Mouse (Mus musculus) embryonic fibroblast, embryonic 13.5 days (primary cell): ENCODE measurements at regions not wholly inside any gene's neighbourhood (a gene's known extent, or its start where the extent isn't known, plus 50 kb on each side); places are given as distances from the start of the nearest gene placed in this dataset.

ENCODE experiments used
- H3K27ac ChIP-seq: 2 replicates; pipeline ENCODE4 v1.5.1; 2012; ENCODE audit warnings: low read length, control low read depth, inconsistent platforms; ENCODE audit not compliant: insufficient read depth
- H3K4me1 ChIP-seq: 2 replicates; pipeline ENCODE4 v1.6.1; 2011; ENCODE audit warnings: low read length; ENCODE audit not compliant: control insufficient read depth, insufficient read depth
- H3K4me3 ChIP-seq: 2 replicates; pipeline ENCODE4 v1.5.1; 2011; ENCODE audit warnings: mild to moderate bottlenecking, control low read depth, low read length; ENCODE audit not compliant: insufficient read depth
- CTCF ChIP-seq: IDR thresholded peaks from 2 replicates; pipeline ENCODE4 v1.5.1; 2011; ENCODE audit warnings: mild to moderate bottlenecking, control low read depth, low read length, moderate library complexity, borderline replicate concordance; ENCODE audit not compliant: insufficient read depth
- POLR2A ChIP-seq: IDR thresholded peaks from 2 replicates; pipeline ENCODE4 v1.6.1; 2011; ENCODE audit warnings: low read depth, mild to moderate bottlenecking, control low read depth, low read length, moderate library complexity

- no peak for TF ChIP-seq POLR2A
- TF ChIP-seq CTCF = no peak
- H3K27ac ChIP-seq = 0 out of 2 replicates have a peak overlapping the region, but pooled peaks have one; percentile 98
- no peak overlapping the region for H3K4me3 ChIP-seq
Measured at GRCm38 (mm10) chr14:14631750-14632149, 70.3 kb upstream of the Slc4a7 start.

GRCm38 (mm10) chr14:14632471-14632870 is 69.6 kb upstream of the Slc4a7 start:
- peak overlapping the region; percentile 98 for H3K27ac ChIP-seq
- H3K4me1 ChIP-seq = peaks cover 23% of the 10 kb centered on the region
- no peak overlapping the region for H3K4me3 ChIP-seq
- TF ChIP-seq CTCF = no peak
- no peak for TF ChIP-seq POLR2A

More at GRCm38 (mm10) chr14:14631750-14632149, 70.3 kb upstream of the Slc4a7 start:
- peaks cover 23% of the 10 kb centered on the region for H3K4me1 ChIP-seq

GRCm38 (mm10) chr14:14632951-14633931 is 68.8 kb upstream of the Slc4a7 start:
- peak overlapping the region; percentile 26 for H3K4me3 ChIP-seq
- TF ChIP-seq POLR2A (no peak), CTCF (no peak)
- H3K27ac ChIP-seq = peak overlapping the region; percentile 98
- peaks cover 23% of the 10 kb centered on the region for H3K4me1 ChIP-seq

GRCm38 (mm10) chr14:14634021-14634420 is 68.1 kb upstream of the Slc4a7 start:
- peaks cover 24% of the 10 kb centered on the region for H3K4me1 ChIP-seq
- peak overlapping the region; percentile 98 for H3K27ac ChIP-seq
- peak overlapping the region; percentile 26 for H3K4me3 ChIP-seq
- TF ChIP-seq POLR2A = no peak
- no peak for TF ChIP-seq CTCF

- Histone ChIP-seq H3K4me1 (peaks cover 22% of the 10 kb centered on the region), H3K4me3 (no peak overlapping the region), H3K27ac (no peak overlapping the region)
- TF ChIP-seq POLR2A = no peak
Measured at GRCm38 (mm10) chr14:14639102-14640015, 62.7 kb upstream of the Slc4a7 start.

- H3K4me1 ChIP-seq = peaks cover 20% of the 10 kb centered on the region
- H3K4me3 ChIP-seq = no peak overlapping the region
- TF ChIP-seq CTCF (no peak), POLR2A (no peak)
- no peak overlapping the region for H3K27ac ChIP-seq
Measured at GRCm38 (mm10) chr14:14640023-14640441, 62.0 kb upstream of the Slc4a7 start.

- TF ChIP-seq POLR2A = no peak
- no peak for TF ChIP-seq CTCF
- H3K27ac ChIP-seq = no peak overlapping the region
- H3K4me3 ChIP-seq = no peak overlapping the region
- H3K4me1 ChIP-seq = peaks cover 20% of the 10 kb centered on the region
Measured at GRCm38 (mm10) chr14:14640557-14640956, 61.5 kb upstream of the Slc4a7 start.

- TF ChIP-seq POLR2A (no peak), CTCF (no peak)
- H3K4me3 ChIP-seq = no peak overlapping the region
- H3K27ac ChIP-seq = peak overlapping the region; percentile 76
- peaks cover 19% of the 10 kb centered on the region for H3K4me1 ChIP-seq
Measured at GRCm38 (mm10) chr14:14643533-14643932, 58.5 kb upstream of the Slc4a7 start.

- no peak for TF ChIP-seq POLR2A
- no peak for TF ChIP-seq CTCF
- Histone ChIP-seq H3K4me3 (no peak overlapping the region), H3K4me1 (peaks cover 5% of the 10 kb centered on the region), H3K27ac (no peak overlapping the region)
Measured at GRCm38 (mm10) chr14:14645084-14645483, 57.0 kb upstream of the Slc4a7 start.
